Mouse (Mus musculus) ES-Bruce4 (cell line): ENCODE results near the gene Tssk4. TPM values are rescaled to one million over a fixed set of nuclear protein-coding genes. Genes with fewer than 3 reads are reported as not detected.

Experiments
- H3K27ac ChIP-seq: 2 replicates; pipeline ENCODE4 v1.5.1; 2012; ENCODE audit warnings: low read length, inconsistent platforms; ENCODE audit not compliant: insufficient read depth
- H3K27me3 ChIP-seq: 2 replicates; pipeline ENCODE4 v1.6.1; 2012; ENCODE audit warnings: mild to moderate bottlenecking, low read length, inconsistent platforms; ENCODE audit not compliant: control insufficient read depth, poor library complexity, insufficient read depth, severe bottlenecking
- H3K36me3 ChIP-seq: 2 replicates; pipeline ENCODE4 v1.6.1; 2012; ENCODE audit warnings: inconsistent platforms, mild to moderate bottlenecking, low read length, moderate library complexity; ENCODE audit not compliant: control insufficient read depth, poor library complexity, insufficient read depth, severe bottlenecking
- H3K4me1 ChIP-seq: one replicate; pipeline ENCODE4 v1.8.1; 2011; ENCODE audit warnings: low read length; ENCODE audit not compliant: control insufficient read depth, insufficient read depth
- H3K4me3 ChIP-seq: 2 replicates; pipeline ENCODE4 v1.5.1; 2011; ENCODE audit warnings: low read depth, mild to moderate bottlenecking, low read length
- H3K9ac ChIP-seq: 2 replicates; pipeline ENCODE4 v1.6.1; 2012; ENCODE audit warnings: low read depth, mild to moderate bottlenecking, inconsistent platforms; ENCODE audit not compliant: poor library complexity, severe bottlenecking
- H3K9me3 ChIP-seq: replicated peaks from 2 replicates; pipeline ENCODE4 v1.6.1; 2012; ENCODE audit warnings: mild to moderate bottlenecking, low read length, inconsistent platforms; ENCODE audit not compliant: control insufficient read depth, poor library complexity, insufficient read depth, severe bottlenecking
- CTCF ChIP-seq: IDR thresholded peaks from one replicate; pipeline ENCODE4 v1.8.1; 2011; ENCODE audit warnings: low read depth, low read length
- EP300 ChIP-seq: IDR thresholded peaks from 2 replicates; pipeline ENCODE4 v1.6.1; 2011; ENCODE audit warnings: low read depth, low read length; ENCODE audit not compliant: insufficient read depth
- POLR2A ChIP-seq: IDR thresholded peaks from one replicate; pipeline ENCODE4 v1.8.1; 2011; ENCODE audit warnings: low read length; ENCODE audit not compliant: insufficient read depth
- polyA plus RNA-seq: library from polyadenylated mRNA; stranded (reverse); fragments of >200 nt; gene quantifications from 2 replicates; pipeline ENCODE4 v1.2.4, GENCODE M21; 2011; ENCODE audit warnings: low read depth; ENCODE audit not compliant: missing spikeins, insufficient read depth, insufficient read length

The Tssk4 gene
- polyA plus RNA-seq, 1 experiment, result not detected

GRCm38 (mm10) chr14:55608339-55608738 lies 41.6 kb upstream of the Tssk4 start:
- Histone ChIP-seq H3K4me3 (no peak overlapping the region), H3K9me3 (no peaks in the 10 kb centered on the region), H3K27ac (no peak overlapping the region), H3K9ac (no peak overlapping the region), H3K4me1 (peaks cover 4% of the 10 kb centered on the region), H3K36me3 (peaks cover 25% of the 10 kb centered on the region), H3K27me3 (no peaks in the 10 kb centered on the region)
- TF ChIP-seq CTCF, result no peak
- no peak for TF ChIP-seq POLR2A
- no peak for TF ChIP-seq EP300

DNA sequence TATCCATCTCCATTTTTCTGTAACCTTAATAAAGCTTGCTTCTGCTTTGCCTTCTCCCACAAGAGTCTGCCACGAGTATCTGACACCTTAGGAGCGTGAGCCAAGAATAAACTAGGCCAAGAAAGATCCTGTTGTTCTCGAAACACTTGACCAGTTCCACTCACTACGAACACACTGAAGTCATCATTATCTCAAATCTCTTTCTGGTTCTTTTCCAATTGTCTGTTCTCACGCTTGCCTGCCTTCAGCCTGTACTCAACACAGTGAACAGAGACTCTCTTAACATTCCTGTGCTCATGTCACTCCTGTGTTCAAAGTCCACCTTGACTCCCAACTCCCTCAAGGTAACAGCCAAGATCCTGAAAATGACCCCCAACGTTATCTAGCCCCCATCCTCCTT lies 36.6 kb upstream of the Tssk4 start:
- no peak overlapping the region for H3K4me3 ChIP-seq
- no peaks in the 10 kb centered on the region for H3K9me3 ChIP-seq
- peaks cover 13% of the 10 kb centered on the region for H3K36me3 ChIP-seq
- TF ChIP-seq POLR2A (no peak), EP300 (no peak), CTCF (no peak)
- no peaks in the 10 kb centered on the region for H3K27me3 ChIP-seq
- no peak overlapping the region for H3K9ac ChIP-seq
- no peak overlapping the region for H3K27ac ChIP-seq
- no peaks in the 10 kb centered on the region for H3K4me1 ChIP-seq

GRCm38 (mm10) chr14:55614565-55615178 lies 35.3 kb upstream of the Tssk4 start:
- TF ChIP-seq CTCF (no peak), POLR2A (no peak), EP300 (no peak)
- H3K27ac ChIP-seq, result no peak overlapping the region
- H3K4me3 ChIP-seq, result no peak overlapping the region
- H3K27me3 ChIP-seq, result no peaks in the 10 kb centered on the region
- no peaks in the 10 kb centered on the region for H3K4me1 ChIP-seq
- H3K9me3 ChIP-seq, result no peaks in the 10 kb centered on the region
- H3K9ac ChIP-seq, result no peak overlapping the region
- H3K36me3 ChIP-seq, result no peaks in the 10 kb centered on the region

DNA sequence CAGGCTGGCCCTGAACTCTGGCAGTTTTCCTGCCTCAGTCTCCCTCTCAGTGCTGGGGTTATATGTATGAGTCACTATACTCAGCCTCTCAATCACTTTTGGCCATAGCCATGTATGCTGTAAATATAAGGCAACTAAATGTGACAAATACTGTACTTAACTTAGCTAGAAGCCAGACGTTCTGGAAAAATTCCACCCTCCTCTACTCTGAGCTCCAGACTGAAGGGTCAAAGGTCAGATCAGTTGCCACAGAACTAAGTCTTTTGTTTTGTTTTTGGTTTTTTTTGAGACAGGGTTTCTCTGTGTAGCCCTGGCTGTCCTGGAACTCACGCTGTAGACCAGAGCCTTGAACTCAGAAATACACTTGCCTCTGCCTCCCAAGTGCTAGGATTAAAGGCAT lies 34.1 kb upstream of the Tssk4 start:
- no peak overlapping the region for H3K9ac ChIP-seq
- no peaks in the 10 kb centered on the region for H3K36me3 ChIP-seq
- H3K27me3 ChIP-seq, result no peaks in the 10 kb centered on the region
- no peak overlapping the region for H3K4me3 ChIP-seq
- TF ChIP-seq CTCF, result no peak
- no peaks in the 10 kb centered on the region for H3K9me3 ChIP-seq
- H3K27ac ChIP-seq, result no peak overlapping the region
- no peaks in the 10 kb centered on the region for H3K4me1 ChIP-seq

GRCm38 (mm10) chr14:55616844-55617243 lies 33.1 kb upstream of the Tssk4 start:
- H3K36me3 ChIP-seq, result no peaks in the 10 kb centered on the region
- H3K27ac ChIP-seq, result peak overlapping the region; percentile 67

DNA sequence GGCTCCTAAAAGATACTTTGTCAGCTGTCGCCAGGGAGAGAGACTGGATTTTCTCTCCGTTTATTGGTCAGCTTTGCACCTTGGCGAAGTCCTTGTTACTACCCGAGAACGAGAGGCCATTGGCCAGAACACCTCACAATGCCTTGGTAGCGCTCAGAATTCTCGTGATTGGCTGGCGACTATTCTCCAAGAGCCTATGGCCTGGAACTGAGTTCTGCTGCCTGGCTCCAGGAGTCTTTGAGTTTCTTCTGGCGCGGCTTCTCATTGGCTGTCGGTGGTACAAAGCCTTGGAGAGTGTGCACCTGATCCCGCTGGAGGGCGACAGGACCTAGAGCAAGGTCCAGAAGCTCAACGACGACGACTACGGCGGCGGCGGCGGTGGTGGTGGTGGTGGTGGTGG lies 32.2 kb upstream of the Tssk4 start, which contains the start of gene Rec8:
Gene Rec8, plus strand, starts transcription at position 216 of the 400 bp plus-strand sequence.
- H3K9ac ChIP-seq, result peak within 1 kb of the TSS; percentile 52
- H3K27ac ChIP-seq, result peak within 1 kb of the TSS; percentile 67
- peaks cover 3% of the 10 kb centered on the region for H3K4me1 ChIP-seq
- TF ChIP-seq CTCF (peak; percentile 33), POLR2A (no peak), EP300 (no peak)
- peak within 1 kb of the TSS; percentile 28 for H3K4me3 ChIP-seq
- H3K9me3 ChIP-seq, result no peaks in the 10 kb centered on the region
- H3K27me3 ChIP-seq, result no peaks in the 10 kb centered on the region
- H3K36me3 ChIP-seq, result no peaks in the 10 kb centered on the region

More at GRCm38 (mm10) chr14:55616844-55617243, 33.1 kb upstream of the Tssk4 start:
- Histone ChIP-seq H3K4me1 (no peaks in the 10 kb centered on the region), H3K27me3 (no peaks in the 10 kb centered on the region), H3K4me3 (no peak overlapping the region), H3K9ac (no peak overlapping the region), H3K9me3 (no peaks in the 10 kb centered on the region)
- TF ChIP-seq CTCF (no peak), POLR2A (no peak), EP300 (no peak)
